Mouse (Mus musculus) G1E (cell line): ENCODE measurements at regions not wholly inside any gene's neighbourhood (a gene's known extent, or its start where the extent isn't known, plus 50 kb on each side); places are given as distances from the start of the nearest gene placed in this dataset.

Experiments used
- CTCF ChIP-seq: IDR thresholded peaks from 2 replicates; pipeline ENCODE4 v1.5.1; 2012; ENCODE audit warnings: low read depth, low read length, inconsistent platforms, mixed read lengths
- GATA1 ChIP-seq: IDR thresholded peaks from 2 replicates; pipeline ENCODE4 v1.6.1; 2012; ENCODE audit warnings: borderline replicate concordance, low read length, inconsistent platforms, mixed read lengths
- POLR2AphosphoS5 ChIP-seq: IDR thresholded peaks from 2 replicates; pipeline ENCODE4 v1.6.1; 2012; ENCODE audit warnings: low read depth, low read length, inconsistent platforms; ENCODE audit not compliant: insufficient replicate concordance

DNA sequence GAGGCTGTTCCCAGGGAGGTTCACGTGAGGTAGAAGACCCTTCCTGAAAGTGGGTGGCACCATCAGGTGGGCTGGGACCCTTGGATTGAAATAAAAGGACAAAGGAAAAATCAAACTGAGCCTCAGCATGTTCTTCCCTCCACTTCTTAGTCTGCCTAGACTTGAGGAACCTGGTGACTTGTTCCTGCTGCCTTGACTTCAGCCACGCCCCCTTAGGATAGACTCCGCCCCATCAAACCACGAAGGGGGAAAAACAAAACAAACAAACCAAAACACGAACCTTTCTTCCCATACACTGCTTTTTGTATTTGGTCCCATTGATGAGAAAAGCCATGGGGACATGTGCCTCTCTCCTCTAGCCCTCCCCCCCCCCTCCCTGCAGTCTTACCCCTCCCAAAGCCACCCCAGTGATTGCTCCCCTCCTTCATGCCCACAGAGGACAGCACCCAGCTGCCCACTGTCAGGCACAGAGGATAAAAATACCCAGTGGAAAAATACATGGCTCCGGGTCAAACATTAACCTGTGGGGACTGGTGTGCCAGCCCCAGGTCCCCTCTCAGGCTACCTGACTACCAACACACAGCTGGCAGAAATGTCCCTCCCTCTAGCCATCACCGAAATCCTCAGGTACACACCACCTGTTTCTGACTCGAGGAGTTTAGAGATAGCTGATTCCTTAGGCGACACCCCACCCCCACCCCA is 148.0 kb downstream of the Vegfa start:
- TF ChIP-seq CTCF (no peak), POLR2AphosphoS5 (no peak), GATA1 (no peak)
